Mouse (Mus musculus) v-Abl transformed pro-B cells (cell line): ENCODE measurements around the gene Slc6a1.

Source experiments
- in situ Hi-C, 2 experiments: fragments of 400-800 bp; cut with MboI; formaldehyde crosslinking; loops; one replicate each; pipeline ENCODE4 v1.15.1; 2025; ENCODE audit not compliant: unreplicated experiment in 2 of 2

Slc6a1 gene

GRCm38 (mm10) chr6:114345156-114345555 is 62.7 kb downstream of the Slc6a1 start:
- in situ Hi-C loops, result loop anchor here (10.0 to 25.0 kb wide), 3 partner anchors 250 to 592 kb away; no protein-coding TSS in a partner anchor

GRCm38 (mm10) chr6:114347831-114348754 is 65.7 kb downstream of the Slc6a1 start:
- in situ Hi-C loops, result loop anchor here (10.0 to 25.0 kb wide), 3 partner anchors 253 to 589 kb away; no protein-coding TSS in a partner anchor

- in situ Hi-C loops, result no loop called here
Measured at GRCm38 (mm10) chr6:114354635-114355034, 72.2 kb downstream of the Slc6a1 start.

- in situ Hi-C loops, result no loop called here
Measured at GRCm38 (mm10) chr6:114358171-114358570, 75.7 kb downstream of the Slc6a1 start.

GRCm38 (mm10) chr6:114362355-114362754 is 79.9 kb downstream of the Slc6a1 start:
- in situ Hi-C loops, result no loop called here

- in situ Hi-C loops, result no loop called here
Measured at GRCm38 (mm10) chr6:114363740-114364139, 81.3 kb downstream of the Slc6a1 start.

GRCm38 (mm10) chr6:114364734-114365133 is 82.3 kb downstream of the Slc6a1 start:
- in situ Hi-C loops, result no loop called here

- in situ Hi-C loops, result no loop called here
Measured at GRCm38 (mm10) chr6:114366191-114366590, 83.8 kb downstream of the Slc6a1 start.
